Mouse (Mus musculus): ENCODE data around the gene Slc29a3.
"Not testable (repeated sequence)": the region's sequence is repeated elsewhere in the genome, so short reads cannot be mapped to it uniquely, and the experiment has no call there.

Gene Slc29a3

GRCm38 (mm10) chr10:60726896-60727295, 25.7 kb downstream of the Slc29a3 start:
- no peak for DNase-seq (ENCODE audit: low spot score)

GRCm38 (mm10) chr10:60724496-60724895, 28.1 kb downstream of the Slc29a3 start:
- DNase-seq (ENCODE audit: low spot score) = no peak

GRCm38 (mm10) chr10:60723345-60723744, 29.2 kb downstream of the Slc29a3 start:
- no peak for DNase-seq (ENCODE audit: low spot score)

- DNase-seq (ENCODE audit: low spot score) = no peak
Measured at GRCm38 (mm10) chr10:60721640-60722039, 31.0 kb downstream of the Slc29a3 start.

- DNase-seq (ENCODE audit: low spot score) = no peak
Measured at GRCm38 (mm10) chr10:60720461-60720860, 32.1 kb downstream of the Slc29a3 start.

GRCm38 (mm10) chr10:60718491-60718890, 34.1 kb downstream of the Slc29a3 start:
- no peak for DNase-seq (ENCODE audit: low spot score)

- DNase-seq (ENCODE audit: low spot score) = no peak
Measured at GRCm38 (mm10) chr10:60716449-60716848, 36.1 kb downstream of the Slc29a3 start.

- DNase-seq (ENCODE audit: low spot score) = not testable (repeated sequence)
Measured at GRCm38 (mm10) chr10:60712299-60712698, 40.3 kb downstream of the Slc29a3 start.

GRCm38 (mm10) chr10:60708837-60709236, 43.8 kb downstream of the Slc29a3 start:
- DNase-seq (ENCODE audit: low spot score) = no peak

- DNase-seq (ENCODE audit: low spot score) = no peak
Measured at GRCm38 (mm10) chr10:60706268-60706667, 46.3 kb downstream of the Slc29a3 start.

- DNase-seq (ENCODE audit: low spot score) = no peak
Measured at GRCm38 (mm10) chr10:60705134-60705533, 47.5 kb downstream of the Slc29a3 start.

- DNase-seq (ENCODE audit: low spot score) = no peak
Measured at GRCm38 (mm10) chr10:60697775-60698174, 54.8 kb downstream of the Slc29a3 start.

GRCm38 (mm10) chr10:60696975-60697374, 55.6 kb downstream of the Slc29a3 start:
- DNase-seq (ENCODE audit: low spot score) = peak; percentile 29

- DNase-seq (ENCODE audit: low spot score) = no peak
Measured at GRCm38 (mm10) chr10:60696390-60696789, 56.2 kb downstream of the Slc29a3 start, which contains the start of gene Cdh23. Gene Cdh23, minus strand, starts transcription at chr10:60696490.

GRCm38 (mm10) chr10:60691671-60692390, 60.8 kb downstream of the Slc29a3 start:
- DNase-seq (ENCODE audit: low spot score) = no peak

- DNase-seq (ENCODE audit: low spot score) = no peak
Measured at GRCm38 (mm10) chr10:60690960-60691359, 61.6 kb downstream of the Slc29a3 start.

GRCm38 (mm10) chr10:60689396-60689795, 63.2 kb downstream of the Slc29a3 start:
- no peak for DNase-seq (ENCODE audit: low spot score)

- no peak for DNase-seq (ENCODE audit: low spot score)
Measured at GRCm38 (mm10) chr10:60687011-60687776, 65.4 kb downstream of the Slc29a3 start.

GRCm38 (mm10) chr10:60686641-60686975, 66.0 kb downstream of the Slc29a3 start:
- DNase-seq (ENCODE audit: low spot score) = no peak

- no peak for DNase-seq (ENCODE audit: low spot score)
Measured at GRCm38 (mm10) chr10:60685764-60686640, 66.6 kb downstream of the Slc29a3 start.

- no peak for DNase-seq (ENCODE audit: low spot score)
Measured at GRCm38 (mm10) chr10:60678926-60679325, 73.7 kb downstream of the Slc29a3 start.

- DNase-seq (ENCODE audit: low spot score) = no peak
Measured at GRCm38 (mm10) chr10:60677319-60677718, 75.3 kb downstream of the Slc29a3 start.
